Mouse (Mus musculus): ENCODE data around the gene Dcpp1.
"Not testable (repeated sequence)": the region's sequence is repeated elsewhere in the genome, so short reads cannot be mapped to it uniquely, and the experiment has no call there.

The Dcpp1 gene

DNA sequence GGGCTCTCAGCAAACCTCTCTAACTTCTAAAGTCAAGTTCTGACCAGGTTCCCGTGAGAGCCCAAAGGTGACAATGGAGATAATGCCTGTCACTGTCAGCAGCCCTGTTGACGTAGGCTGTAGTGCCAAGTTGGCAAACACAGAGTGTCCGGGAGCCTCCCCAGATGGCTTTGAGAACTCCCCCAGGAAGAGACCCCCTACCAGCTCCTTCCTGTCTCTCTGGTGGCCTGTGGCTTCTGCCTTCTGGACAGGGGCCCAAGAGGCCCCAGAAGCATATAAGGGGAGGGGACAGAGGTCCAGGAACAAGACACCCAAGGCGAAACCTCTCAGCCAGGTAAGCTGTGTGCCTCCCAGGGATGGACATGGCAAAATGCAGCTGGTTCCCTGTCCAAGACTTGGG, at the start of gene Dcpp1, which contains the start of gene Dcpp2:
Dcpp1 (plus strand) TSS at position 301 of the 400 bp plus-strand sequence.
Dcpp2 (plus strand) TSS at position 305 of the 400 bp plus-strand sequence.
- DNase-seq (ENCODE audit: low spot score in 2 of 2), result not testable (repeated sequence)

DNA sequence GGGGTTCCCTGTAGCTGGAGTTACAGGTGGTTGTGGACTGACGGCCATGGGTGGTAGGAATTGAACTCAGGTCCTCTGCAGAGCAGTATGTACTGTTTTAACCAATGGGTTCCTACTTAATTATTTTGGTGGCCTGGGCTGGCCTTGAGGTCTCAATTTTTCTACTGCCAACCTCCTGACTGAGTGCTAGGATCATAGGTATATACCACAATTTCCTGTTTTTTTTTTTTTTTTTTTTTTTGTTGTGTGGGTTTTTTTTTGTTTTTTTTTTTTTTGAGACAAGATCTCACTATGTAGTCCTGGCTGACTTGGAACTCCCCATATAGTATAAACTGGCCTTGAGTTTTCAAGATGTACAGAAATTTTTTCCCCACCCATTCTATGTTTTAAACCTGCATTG, 49.5 kb upstream of the Dcpp1 start:
- DNase-seq (ENCODE audit: low spot score in 2 of 2), result no peak

- DNase-seq (ENCODE audit: low spot score in 2 of 2), result no peak
Measured at GRCm38 (mm10) chr17:23836006-23836575, 44.6 kb upstream of the Dcpp1 start, which contains the start of gene Prss33. Prss33 (minus strand) TSS chr17:23836056.

DNA sequence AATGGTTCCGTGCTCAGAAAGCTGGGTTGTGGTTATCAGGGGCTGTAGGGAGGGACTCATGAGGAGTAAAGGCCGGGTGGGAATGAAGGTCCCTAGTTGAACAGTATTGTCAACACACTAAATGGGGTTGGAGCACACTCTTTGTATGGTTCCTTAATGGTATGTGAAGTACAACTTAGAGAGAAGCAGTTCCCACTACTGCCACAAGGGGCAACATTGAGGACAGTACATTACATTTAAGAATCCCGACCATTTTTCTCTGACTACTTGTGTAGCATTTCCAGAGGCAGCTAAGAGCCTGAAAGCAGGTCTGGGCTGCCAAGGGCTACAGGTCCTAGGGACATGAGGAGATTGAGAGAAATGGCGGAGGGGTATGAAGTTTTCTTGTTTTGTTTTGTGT, 39.5 kb upstream of the Dcpp1 start:
- DNase-seq (ENCODE audit: low spot score in 2 of 2), result peak; percentile 55 to 66

GRCm38 (mm10) chr17:23843141-23843811, 37.4 kb upstream of the Dcpp1 start:
- no peak for DNase-seq (ENCODE audit: low spot score in 2 of 2)

DNA sequence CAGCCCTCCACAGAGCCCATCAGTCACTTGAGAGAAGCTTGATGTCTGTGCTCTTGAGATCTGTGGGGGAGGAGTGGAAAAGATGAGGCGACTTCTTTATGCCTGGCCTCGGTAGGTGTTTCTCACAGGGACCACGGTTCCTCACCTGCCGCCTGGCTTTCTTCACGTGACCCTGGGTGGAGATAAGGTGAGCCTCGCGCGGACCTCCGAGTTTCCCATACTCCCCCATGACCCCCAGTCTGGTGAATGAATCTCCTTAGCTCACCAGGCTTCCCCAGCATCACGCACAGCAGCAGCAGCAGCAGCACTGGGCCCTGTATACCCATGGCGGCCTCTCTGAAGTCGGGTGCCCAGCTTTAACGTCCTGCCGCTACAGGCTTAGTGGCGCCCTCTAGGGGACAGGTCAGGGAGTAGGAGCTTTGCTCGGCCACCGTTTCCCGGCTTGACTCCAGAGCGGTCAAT, 36.8 kb upstream of the Dcpp1 start, which contains the start of the genes Prss32 and Prss41:
Prss32 (plus strand) TSS at position 44 of the 462 bp plus-strand sequence.
Prss41 (minus strand) TSS at position 361 of the 462 bp plus-strand sequence.
- peak; percentile 57 to 72 for DNase-seq (ENCODE audit: low spot score in 2 of 2)

- DNase-seq (ENCODE audit: low spot score in 2 of 2), result no peak
Measured at GRCm38 (mm10) chr17:23850028-23850427, 30.6 kb upstream of the Dcpp1 start.

DNA sequence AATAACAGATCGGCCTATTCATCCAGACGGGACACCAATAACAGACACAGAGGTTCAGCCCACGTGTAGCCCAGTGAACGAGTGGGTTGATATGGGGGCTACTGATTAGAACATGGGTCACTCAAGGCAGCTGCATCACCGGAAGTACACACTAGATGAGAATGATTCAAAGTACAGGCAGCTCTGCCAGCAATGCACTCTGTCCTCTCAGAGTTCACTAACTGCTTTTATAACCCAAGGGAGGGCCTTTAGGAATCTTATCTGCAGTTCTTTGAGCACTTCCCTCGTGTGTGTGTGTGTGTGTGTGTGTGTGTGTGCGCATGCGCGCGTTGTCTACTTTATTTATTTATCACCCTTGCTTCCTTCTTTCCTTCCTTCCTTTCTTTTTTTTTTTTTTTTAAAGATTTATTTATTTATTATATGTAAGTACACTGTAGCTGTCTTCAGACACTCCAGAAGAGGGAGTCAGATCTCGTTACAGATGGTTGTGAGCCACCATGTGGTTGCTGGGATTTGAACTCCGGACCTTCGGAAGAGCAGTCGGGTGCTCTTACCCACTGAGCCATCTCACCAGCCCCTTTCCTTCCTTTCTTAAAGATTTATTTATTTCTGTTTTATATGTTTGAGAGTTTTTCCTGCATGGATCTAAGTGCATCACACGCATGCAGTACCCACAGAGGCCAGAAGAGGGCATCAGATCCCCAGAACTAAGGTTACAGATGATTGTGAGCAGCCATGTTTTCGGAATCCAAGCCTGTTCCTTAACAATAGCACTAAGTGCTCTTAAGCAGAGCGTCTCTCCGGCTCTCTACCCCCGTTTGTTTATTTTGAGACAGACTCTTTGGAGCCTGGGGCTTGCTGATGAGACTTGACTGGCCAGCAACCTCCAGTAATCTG, 29.6 kb upstream of the Dcpp1 start:
- DNase-seq (ENCODE audit: low spot score in 2 of 2), result peak; percentile 52 to 60

- peak in 1 of 2 experiments; percentile 44 for DNase-seq (ENCODE audit: low spot score in 2 of 2)
Measured at GRCm38 (mm10) chr17:23853292-23853691, 27.4 kb upstream of the Dcpp1 start.

DNA sequence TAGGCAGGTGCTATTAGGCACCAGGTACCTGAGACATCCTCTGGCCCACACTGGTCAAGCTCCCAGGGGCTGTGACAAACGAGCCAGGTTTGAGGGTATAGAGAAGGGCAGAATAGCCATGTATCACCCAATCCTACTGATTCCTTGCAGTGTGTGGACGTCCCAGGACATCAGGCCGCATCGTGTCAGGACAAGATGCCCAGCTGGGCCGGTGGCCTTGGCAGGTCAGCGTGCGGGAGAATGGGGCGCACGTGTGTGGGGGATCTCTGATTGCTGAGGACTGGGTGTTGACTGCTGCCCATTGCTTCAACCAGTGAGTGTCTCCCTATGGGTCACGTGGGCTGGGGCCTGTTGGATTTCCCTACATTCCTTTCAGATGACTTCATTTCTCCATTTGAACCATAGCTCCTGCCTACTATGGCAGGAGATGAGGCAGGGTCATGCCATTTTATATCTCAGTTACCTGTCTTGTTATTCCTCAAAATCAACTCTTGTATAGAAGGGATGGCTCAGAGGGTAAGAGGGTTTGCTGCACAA, 26.4 kb upstream of the Dcpp1 start:
- no peak for DNase-seq (ENCODE audit: low spot score in 2 of 2)

GRCm38 (mm10) chr17:23857193-23857592, 23.5 kb upstream of the Dcpp1 start:
- no peak for DNase-seq (ENCODE audit: low spot score in 2 of 2)

DNA sequence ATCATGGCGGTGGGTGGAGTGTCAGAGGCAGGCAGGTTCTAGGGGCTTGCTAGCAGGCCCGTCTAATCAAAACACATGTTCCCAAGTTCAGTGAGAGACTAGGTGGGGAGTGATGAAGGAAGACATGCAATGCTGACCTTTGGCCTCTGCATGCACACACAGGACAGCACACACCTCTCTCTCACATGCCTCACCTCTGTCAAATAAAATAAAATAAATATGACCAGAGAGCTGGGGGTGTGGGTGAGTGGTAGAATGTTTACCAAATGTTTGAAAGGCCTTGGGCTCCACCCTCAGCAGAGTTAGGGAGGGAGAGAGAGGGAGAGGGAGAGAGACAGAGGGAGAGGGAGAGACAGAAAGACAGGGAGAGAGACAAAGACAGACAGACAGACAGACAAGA, 22.8 kb upstream of the Dcpp1 start:
- no peak for DNase-seq (ENCODE audit: low spot score in 2 of 2)

GRCm38 (mm10) chr17:23862926-23863325, 17.8 kb upstream of the Dcpp1 start:
- DNase-seq (ENCODE audit: low spot score in 2 of 2), result no peak

- no peak for DNase-seq (ENCODE audit: low spot score in 2 of 2)
Measured at GRCm38 (mm10) chr17:23867756-23868155, 12.9 kb upstream of the Dcpp1 start, which contains the start of gene Prss21. Prss21 (plus strand) TSS chr17:23868056.

- DNase-seq (ENCODE audit: low spot score in 2 of 2), result no peak
Measured at GRCm38 (mm10) chr17:23868513-23868912, 12.2 kb upstream of the Dcpp1 start.

DNA sequence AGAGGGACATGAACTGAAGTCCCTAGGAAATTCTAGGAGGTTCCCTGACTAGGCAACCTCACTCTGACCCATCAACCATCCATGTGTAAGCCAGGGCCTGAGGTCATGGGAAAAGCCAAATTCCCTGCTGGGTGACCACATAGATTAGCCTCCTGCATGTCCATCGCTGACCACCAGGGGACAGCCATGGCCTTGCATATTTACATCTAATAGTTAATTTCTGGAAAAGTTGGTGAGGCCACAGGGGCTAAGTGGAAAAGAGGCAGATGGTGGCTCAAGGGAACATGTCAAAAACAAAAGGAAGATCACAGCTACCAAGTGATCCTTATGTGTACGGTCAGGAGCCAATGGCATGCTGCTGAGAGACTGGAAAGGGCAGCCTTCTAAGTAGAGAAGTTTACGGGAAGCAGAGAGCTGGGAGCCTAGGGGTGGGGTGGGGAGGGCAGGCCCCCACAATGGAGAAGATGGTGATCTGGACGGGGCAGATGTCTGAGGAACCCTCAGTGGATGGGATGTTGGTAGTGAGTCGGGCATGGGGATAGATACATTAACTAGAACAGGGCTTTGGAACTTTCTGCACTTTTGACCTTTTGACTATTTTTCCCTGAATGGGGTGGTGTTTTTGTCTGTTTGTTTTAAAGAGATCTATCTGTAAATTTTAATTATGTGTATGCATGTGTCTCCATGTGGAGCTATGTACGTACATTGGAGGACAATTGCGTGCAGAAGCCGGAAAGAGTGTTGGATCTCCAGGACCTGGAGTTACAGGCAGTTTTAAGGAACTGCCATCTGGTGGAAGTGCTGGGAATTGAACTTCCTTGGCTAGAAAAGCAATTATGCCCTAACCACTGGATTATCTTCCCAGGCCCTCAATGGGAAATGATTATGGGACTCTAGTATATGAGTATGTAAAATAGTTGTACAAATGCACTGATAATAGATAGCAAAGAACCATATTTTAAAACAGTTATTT, 6.5 kb upstream of the Dcpp1 start:
- DNase-seq (ENCODE audit: low spot score in 2 of 2), result no peak

GRCm38 (mm10) chr17:23876741-23877140, 3.9 kb upstream of the Dcpp1 start:
- DNase-seq (ENCODE audit: low spot score in 2 of 2), result no peak

DNA sequence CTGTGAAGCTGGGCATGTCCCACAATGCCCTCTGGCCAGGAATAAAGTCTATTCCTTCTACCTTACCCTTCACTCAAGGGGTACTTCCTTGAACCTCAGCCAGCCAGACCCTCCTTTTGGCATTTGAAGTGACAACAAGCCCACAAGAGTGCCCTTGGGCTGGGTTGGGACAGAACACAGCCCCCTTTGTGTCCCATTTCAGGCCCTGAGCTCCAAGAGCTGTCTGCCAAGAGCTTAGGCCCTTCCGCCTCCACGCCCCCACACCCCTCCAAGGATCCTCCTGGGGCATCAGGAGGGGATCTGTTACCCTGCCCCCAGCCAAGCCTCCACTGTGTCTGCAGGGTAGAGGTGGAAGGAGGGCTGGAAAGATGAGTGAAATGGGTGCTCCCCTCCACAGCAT, 3.5 kb upstream of the Dcpp1 start:
- no peak for DNase-seq (ENCODE audit: low spot score in 2 of 2)

DNA sequence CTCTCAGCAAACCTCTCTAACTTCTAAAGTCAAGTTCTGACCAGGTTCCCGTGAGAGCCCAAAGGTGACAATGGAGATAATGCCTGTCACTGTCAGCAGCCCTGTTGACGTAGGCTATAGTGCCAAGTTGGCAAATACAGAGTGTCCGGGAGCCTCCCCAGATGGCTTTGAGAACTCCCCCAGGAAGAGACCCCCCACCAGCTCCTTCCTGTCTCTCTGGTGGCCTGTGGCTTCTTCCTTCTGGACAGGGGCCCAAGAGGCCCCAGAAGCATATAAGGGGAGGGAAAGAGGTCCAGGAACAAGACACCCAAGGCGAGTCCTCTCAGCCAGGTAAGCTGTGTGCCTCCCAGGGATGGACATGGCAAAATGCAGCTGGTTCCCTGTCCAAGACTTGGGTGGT, 36.5 kb downstream of the Dcpp1 start, which contains the start of gene Dcpp3:
Dcpp3 (plus strand) TSS at position 301 of the 400 bp plus-strand sequence.
- not testable (repeated sequence) for DNase-seq (ENCODE audit: low spot score in 2 of 2)

DNA sequence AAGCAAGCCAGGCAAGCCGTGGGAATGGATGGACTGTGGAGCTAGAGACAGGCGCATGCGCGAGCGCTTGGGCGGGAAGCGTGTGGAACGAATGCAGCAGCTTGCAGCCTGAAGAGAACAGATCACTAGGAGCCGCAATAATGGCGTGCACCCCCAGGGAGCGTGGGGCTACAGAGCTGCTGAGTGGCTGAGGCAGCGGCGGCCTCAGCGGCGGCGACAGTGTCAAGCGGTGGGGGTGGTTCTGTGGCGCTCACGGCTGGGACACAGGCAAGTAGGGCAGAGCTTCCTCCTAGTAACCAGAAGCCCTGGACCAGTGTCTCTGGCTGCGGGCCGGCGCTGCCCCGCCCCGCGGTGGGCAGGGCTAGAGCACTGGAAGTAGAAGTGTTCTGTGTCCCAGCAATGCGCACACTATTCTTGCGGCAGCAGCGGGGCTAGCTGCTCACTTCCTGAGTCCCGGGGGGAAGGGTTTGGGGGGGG, 43.9 kb downstream of the Dcpp1 start:
- peak; percentile 80 to 81 for DNase-seq (ENCODE audit: low spot score in 2 of 2)

Measured in natural killer cell, adult 2 months (primary cell).